Mouse (Mus musculus): Measurements from ENCODE around the gene Sema3b. TPM values are rescaled to one million over a fixed set of nuclear protein-coding genes. Genes with fewer than 3 reads are reported as not detected.

Gene Sema3b
- total and polyA plus RNA-seq, 2 experiments from 2014 or later: 4.0 to 16.7 TPM

- ATAC-seq (ENCODE audit: low FRiP score): peak; percentile 31
- peak overlapping the region; percentile 76 for H3K4me3 ChIP-seq (ENCODE audit: low read depth, low read length)
- no peak for DNase-seq (ENCODE audit: low spot score)
- no peaks in the 10 kb centered on the region for H3K9me3 ChIP-seq (ENCODE audit: low read length)
- under 1% methylated on average over 20 of the region's 23 CpGs for WGBS
- H3K4me1 ChIP-seq (ENCODE audit: insufficient read depth, low read length): peaks cover 20% of the 10 kb centered on the region
- peaks cover 23% of the 10 kb centered on the region for H3K36me3 ChIP-seq (ENCODE audit: insufficient read depth, low read length)
- H3K4me2 ChIP-seq (ENCODE audit: low read depth, low read length, poor library complexity, severe bottlenecking): peak overlapping the region; percentile 80
- TF ChIP-seq CTCF (IDR thresholded peaks at IDR 0.05): no peak
- H3K27me3 ChIP-seq (ENCODE audit: insufficient read depth, low read length): no peaks in the 10 kb centered on the region
- peak overlapping the region; percentile 80 for H3K27ac ChIP-seq (ENCODE audit: low read depth, low read length)
- peak overlapping the region; percentile 77 for H3K9ac ChIP-seq (replicated peaks; ENCODE audit: low read length, poor library complexity, severe bottlenecking)
Measured at GRCm38 (mm10) chr9:107569270-107569669, 39.8 kb downstream of the Sema3b start.

- H3K27me3 ChIP-seq (ENCODE audit: insufficient read depth, low read length): no peaks in the 10 kb centered on the region
- H3K4me3 ChIP-seq (ENCODE audit: low read depth, low read length): peak overlapping the region; percentile 76
- peak overlapping the region; percentile 80 for H3K4me2 ChIP-seq (ENCODE audit: low read depth, low read length, poor library complexity, severe bottlenecking)
- peaks cover 26% of the 10 kb centered on the region for H3K4me1 ChIP-seq (ENCODE audit: insufficient read depth, low read length)
- H3K9me3 ChIP-seq (ENCODE audit: low read length): no peaks in the 10 kb centered on the region
- H3K9ac ChIP-seq (replicated peaks; ENCODE audit: low read length, poor library complexity, severe bottlenecking): peak overlapping the region; percentile 77
- peak; percentile 85 for ATAC-seq (ENCODE audit: low FRiP score)
- peak; percentile 93 for DNase-seq (ENCODE audit: low spot score)
- H3K27ac ChIP-seq (ENCODE audit: low read depth, low read length): peak overlapping the region; percentile 80
- under 1% methylated on average over 41 of the region's 41 CpGs for WGBS
- H3K36me3 ChIP-seq (ENCODE audit: insufficient read depth, low read length): peaks cover 23% of the 10 kb centered on the region
- no peak for TF ChIP-seq CTCF (IDR thresholded peaks at IDR 0.05)
Measured at GRCm38 (mm10) chr9:107568331-107569261, 40.4 kb downstream of the Sema3b start.

GRCm38 (mm10) chr9:107567702-107568319, 41.2 kb downstream of the Sema3b start, which contains the start of gene Hyal2:
TSS of gene Hyal2 (plus strand) at chr9:107567945.
- WGBS: 8% methylated on average over 18 of the region's 18 CpGs
- Histone ChIP-seq H3K9me3 (ENCODE audit: low read length) (no peaks in the 10 kb centered on the region), H3K4me2 (ENCODE audit: low read depth, low read length, poor library complexity, severe bottlenecking) (peak within 1 kb of the TSS; percentile 80), H3K27me3 (ENCODE audit: insufficient read depth, low read length) (no peaks in the 10 kb centered on the region), H3K4me1 (ENCODE audit: insufficient read depth, low read length) (peaks cover 28% of the 10 kb centered on the region), H3K4me3 (ENCODE audit: low read depth, low read length) (peak within 1 kb of the TSS; percentile 76), H3K27ac (ENCODE audit: low read depth, low read length) (peak within 1 kb of the TSS; percentile 80), H3K9ac (replicated peaks; ENCODE audit: low read length, poor library complexity, severe bottlenecking) (peak within 1 kb of the TSS; percentile 77), H3K36me3 (ENCODE audit: insufficient read depth, low read length) (peaks cover 23% of the 10 kb centered on the region)
- ATAC-seq (ENCODE audit: low FRiP score) (no peak), DNase-seq (ENCODE audit: low spot score) (no peak)
- 0 out of 2 replicates have a peak, but pooled peaks have one; percentile 8 for TF ChIP-seq CTCF (IDR thresholded peaks at IDR 0.05)

- Histone ChIP-seq H3K4me3 (ENCODE audit: low read depth, low read length) (no peak overlapping the region), H3K9me3 (ENCODE audit: low read length) (no peaks in the 10 kb centered on the region), H3K36me3 (ENCODE audit: insufficient read depth, low read length) (peaks cover 20% of the 10 kb centered on the region), H3K4me1 (ENCODE audit: insufficient read depth, low read length) (peaks cover 28% of the 10 kb centered on the region), H3K27ac (ENCODE audit: low read depth, low read length) (0 out of 2 replicates have a peak overlapping the region, but pooled peaks have one; percentile 18), H3K27me3 (ENCODE audit: insufficient read depth, low read length) (no peaks in the 10 kb centered on the region), H3K9ac (replicated peaks; ENCODE audit: low read length, poor library complexity, severe bottlenecking) (no peak overlapping the region), H3K4me2 (ENCODE audit: low read depth, low read length, poor library complexity, severe bottlenecking) (no peak overlapping the region)
- no peak for TF ChIP-seq CTCF (IDR thresholded peaks at IDR 0.05)
- 69% methylated on average over 3 of the region's 3 CpGs for WGBS
- no peak for ATAC-seq (ENCODE audit: low FRiP score)
- no peak for DNase-seq (ENCODE audit: low spot score)
Measured at GRCm38 (mm10) chr9:107566855-107567254, 42.2 kb downstream of the Sema3b start.

- 58% methylated on average over 15 of the region's 15 CpGs for WGBS
- H3K27ac ChIP-seq (ENCODE audit: low read depth, low read length): 0 out of 2 replicates have a peak overlapping the region, but pooled peaks have one; percentile 18
- ATAC-seq (ENCODE audit: low FRiP score): no peak
Measured at GRCm38 (mm10) chr9:107566041-107566709, 42.9 kb downstream of the Sema3b start.

More at GRCm38 (mm10) chr9:107566041-107566709, 42.9 kb downstream of the Sema3b start:
- Histone ChIP-seq H3K36me3 (ENCODE audit: insufficient read depth, low read length) (peaks cover 22% of the 10 kb centered on the region), H3K4me3 (ENCODE audit: low read depth, low read length) (no peak overlapping the region), H3K9me3 (ENCODE audit: low read length) (no peaks in the 10 kb centered on the region), H3K9ac (replicated peaks; ENCODE audit: low read length, poor library complexity, severe bottlenecking) (no peak overlapping the region), H3K27me3 (ENCODE audit: insufficient read depth, low read length) (no peaks in the 10 kb centered on the region), H3K4me2 (ENCODE audit: low read depth, low read length, poor library complexity, severe bottlenecking) (no peak overlapping the region), H3K4me1 (ENCODE audit: insufficient read depth, low read length) (peaks cover 25% of the 10 kb centered on the region)
- DNase-seq (ENCODE audit: low spot score): peak; percentile 70
- peak; percentile 85 for TF ChIP-seq CTCF (IDR thresholded peaks at IDR 0.05)

Measured in midbrain, postnatal 0 days (tissue).